In the genomic region with DNA sequence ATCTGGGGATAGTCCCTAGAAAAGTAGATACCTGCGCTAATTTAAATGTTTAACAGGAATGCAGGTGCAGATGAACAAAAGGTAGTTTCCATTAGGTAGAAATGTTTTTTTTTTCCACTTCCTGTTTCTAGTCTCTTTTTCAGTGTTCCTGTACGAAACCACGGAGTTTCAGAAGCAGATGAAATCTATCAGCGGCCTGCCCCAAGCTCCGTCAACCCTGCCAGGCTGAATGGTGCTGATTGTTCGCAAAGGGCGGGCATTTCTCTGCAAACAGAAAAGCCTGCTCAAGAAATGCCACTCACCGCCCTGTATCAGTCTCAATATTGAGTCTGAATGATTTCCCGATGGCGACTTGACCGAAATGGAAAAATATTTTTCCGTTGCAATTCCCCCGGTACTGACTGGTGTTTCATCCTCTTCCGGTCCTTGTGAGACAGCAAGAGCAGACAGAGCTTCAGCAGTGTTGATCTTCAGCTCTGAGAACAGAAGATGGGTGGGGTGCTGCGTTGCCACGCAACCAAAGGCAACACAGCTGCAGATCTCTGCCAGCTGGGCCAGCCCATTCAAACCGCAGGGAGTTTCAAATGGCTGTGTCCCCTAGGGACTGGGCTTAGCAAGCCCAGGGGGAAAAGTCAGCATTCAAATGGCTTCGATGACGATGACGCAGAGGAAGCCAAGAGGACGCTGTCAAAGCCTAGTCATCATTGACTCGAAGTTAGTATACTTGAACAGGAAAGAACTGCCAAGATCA, we compare ENCODE assay signal across 8 mouse cellular contexts. TPM values are rescaled to one million over a fixed set of nuclear protein-coding genes. Genes with fewer than 3 reads are reported as not detected.
DNase-seq lines count a peak whose midpoint lies in the region; ATAC-seq and TF ChIP-seq lines count a peak whose summit lies in the region.

No protein-coding gene starts in this region.

- H3K36me3 ChIP-seq in embryonic facial prominence, embryonic 14.5 days (ENCODE audit: control insufficient read depth, insufficient read depth, low read length), result no peaks in the 10 kb centered on the region
- H3K36me3 ChIP-seq in limb, embryonic 13.5 days, result no peaks in the 10 kb centered on the region
- H3K36me3 ChIP-seq in midbrain, embryonic 15.5 days (replicated peaks), result no peaks in the 10 kb centered on the region
- no peaks in the 10 kb centered on the region for H3K36me3 ChIP-seq in spleen, adult 2 months (ENCODE audit: control insufficient read depth, insufficient read depth, low read length)

- peak overlapping the region; percentile 60 for H3K4me2 ChIP-seq in embryonic facial prominence, embryonic 14.5 days (ENCODE audit: low read depth, low read length)
- H3K4me2 ChIP-seq in limb, embryonic 13.5 days (replicated peaks), result peak overlapping the region; percentile 75
- peak overlapping the region; percentile 67 for H3K4me2 ChIP-seq in midbrain, embryonic 15.5 days

- peak; percentile 55 to 86 for DNase-seq in urinary bladder, adult 18-20 months (ENCODE audit: low spot score in 2 of 2)
- DNase-seq in urinary bladder, adult 2 months (ENCODE audit: low spot score), result no peak
- peak; percentile 97 for DNase-seq in embryonic facial prominence, embryonic 14.5 days (ENCODE audit: low spot score)
- peak; percentile 97 to 98 for DNase-seq in heart, adult 9 months (ENCODE audit: low spot score in 2 of 2)
- DNase-seq in kidney, adult 9 months, result peak; percentile 90
- peak; percentile 93 to 100 for DNase-seq in spleen, adult 2 months (ENCODE audit: low read depth in 1 of 2, low spot score in 2 of 2)

- H3K27me3 ChIP-seq in embryonic facial prominence, embryonic 14.5 days (replicated peaks; ENCODE audit: control insufficient read depth, insufficient read depth, low read length), result no peaks in the 10 kb centered on the region
- H3K27me3 ChIP-seq in limb, embryonic 13.5 days, result no peaks in the 10 kb centered on the region
- no peaks in the 10 kb centered on the region for H3K27me3 ChIP-seq in midbrain, embryonic 15.5 days (replicated peaks)
- H3K27me3 ChIP-seq in spleen, adult 2 months (ENCODE audit: control insufficient read depth, insufficient read depth, low read length), result no peaks in the 10 kb centered on the region

- H3K27ac ChIP-seq in embryonic facial prominence, embryonic 14.5 days (replicated peaks; ENCODE audit: low read depth, low read length), result peak overlapping the region; percentile 83
- peak overlapping the region; percentile 78 for H3K27ac ChIP-seq in limb, embryonic 13.5 days
- H3K27ac ChIP-seq in midbrain, embryonic 15.5 days, result peak overlapping the region; percentile 88
- peak overlapping the region; percentile 100 for H3K27ac ChIP-seq in spleen, adult 2 months (ENCODE audit: insufficient read depth, low read length)

- 2% methylated on average over 22 of the region's 22 CpGs for WGBS in embryonic facial prominence, embryonic 14.5 days
- 3% methylated on average over 22 of the region's 22 CpGs for WGBS in limb, embryonic 13.5 days
- 1% methylated on average over 22 of the region's 22 CpGs for WGBS in midbrain, embryonic 15.5 days
- WGBS in spleen, adult 2 months, result under 1% methylated on average over 22 of the region's 22 CpGs

- no peak for TF ChIP-seq CTCF in spleen, adult 2 months (IDR thresholded peaks at IDR 0.05; ENCODE audit: extremely low read depth, insufficient read depth, insufficient read length, insufficient replicate concordance)

- H3K9ac ChIP-seq in embryonic facial prominence, embryonic 14.5 days (ENCODE audit: low read depth, low read length), result peak overlapping the region; percentile 48
- peak overlapping the region; percentile 51; the same call in 1 of the 2 replicates for H3K9ac ChIP-seq in limb, embryonic 13.5 days
- peak overlapping the region; percentile 54 for H3K9ac ChIP-seq in midbrain, embryonic 15.5 days

- TF ChIP-seq POLR2A in spleen, adult 2 months (IDR thresholded peaks at IDR 0.05; ENCODE audit: low read depth, low read length), result no peak

- H3K4me1 ChIP-seq in embryonic facial prominence, embryonic 14.5 days (ENCODE audit: control insufficient read depth, insufficient read depth, low read length), result peaks cover 15% of the 10 kb centered on the region
- peaks cover 28% of the 10 kb centered on the region for H3K4me1 ChIP-seq in limb, embryonic 13.5 days
- peaks cover 6% of the 10 kb centered on the region for H3K4me1 ChIP-seq in midbrain, embryonic 15.5 days
- peaks cover 10% of the 10 kb centered on the region; the same call in 1 of the 2 replicates for H3K4me1 ChIP-seq in spleen, adult 2 months (ENCODE audit: control insufficient read depth, insufficient read depth, insufficient read length)

- H3K4me3 ChIP-seq in embryonic facial prominence, embryonic 14.5 days (ENCODE audit: low read depth, low read length), result peak overlapping the region; percentile 38
- H3K4me3 ChIP-seq in limb, embryonic 13.5 days, result peak overlapping the region; percentile 40
- peak overlapping the region; percentile 43 for H3K4me3 ChIP-seq in midbrain, embryonic 15.5 days
- peak overlapping the region; percentile 59 for H3K4me3 ChIP-seq in spleen, adult 2 months (ENCODE audit: extremely low read depth, insufficient read depth, insufficient read length)

- H3K9me3 ChIP-seq in embryonic facial prominence, embryonic 14.5 days (ENCODE audit: control insufficient read depth, low read length), result no peaks in the 10 kb centered on the region
- no peaks in the 10 kb centered on the region for H3K9me3 ChIP-seq in limb, embryonic 13.5 days
- H3K9me3 ChIP-seq in midbrain, embryonic 15.5 days, result no peaks in the 10 kb centered on the region

- peak; percentile 96 for ATAC-seq in embryonic facial prominence, embryonic 14.5 days (ENCODE audit: low read depth)
- ATAC-seq in limb, embryonic 13.5 days (ENCODE audit: low FRiP score, low read depth), result peak; percentile 91
- ATAC-seq in midbrain, embryonic 15.5 days (replicated peaks), result peak; percentile 94

RNA-seq across cellular contexts. Expression of gene Kmt2e, which starts 47.5 kb away (rescaled TPM):
- 18.0 and 36.2 TPM in 2 replicates for polyA plus RNA-seq in urinary bladder, adult 2 months (2012; rRNA removed)
- 66.0 and 85.2 TPM in 2 replicates for polyA plus RNA-seq in embryonic facial prominence, embryonic 14.5 days (2014; fragmentation: Nextera tagmentation; extraction: Ambion mirVana)
- polyA plus RNA-seq in limb, embryonic 13.5 days (2015; fragmentation: Nextera tagmentation; extraction: Ambion mirVana), result 121 and 123 TPM in 2 replicates
- polyA plus RNA-seq in midbrain, embryonic 15.5 days (2015; fragmentation: Nextera tagmentation; extraction: Ambion mirVana), result 181 and 182 TPM in 2 replicates
- 23.3 and 25.3 TPM in 2 replicates for polyA plus RNA-seq in spleen, adult 2 months (2012; rRNA removed)
